Mouse (Mus musculus): ENCODE measurements at regions not wholly inside any gene's neighbourhood (a gene's known extent, or its start where the extent isn't known, plus 50 kb on each side); places are given as distances from the start of the nearest gene placed in this dataset.

- WGBS: 65% methylated on average over 2 of the region's 2 CpGs
- H3K36me3 ChIP-seq (ENCODE audit: insufficient read depth, low read length): no peaks in the 10 kb centered on the region
- no peak for ATAC-seq (ENCODE audit: low FRiP score, low TSS enrichment)
These were observed 374.1 kb upstream of the Kif2a start for GRCm38 (mm10) chr13:107396036-107396435.

GRCm38 (mm10) chr13:107394451-107394850 is 372.5 kb upstream of the Kif2a start:
- Histone ChIP-seq H3K9ac (replicated peaks; ENCODE audit: low read length) (no peak overlapping the region), H3K27me3 (ENCODE audit: insufficient read depth, low read length) (no peaks in the 10 kb centered on the region), H3K9me3 (ENCODE audit: low read length) (no peaks in the 10 kb centered on the region), H3K4me3 (ENCODE audit: low read length) (no peak overlapping the region), H3K36me3 (ENCODE audit: insufficient read depth, low read length) (no peaks in the 10 kb centered on the region), H3K27ac (ENCODE audit: low read length) (no peak overlapping the region), H3K4me1 (ENCODE audit: insufficient read depth, low read length) (no peaks in the 10 kb centered on the region), H3K4me2 (replicated peaks; ENCODE audit: low read depth, low read length) (no peak overlapping the region)
- no peak for ATAC-seq (ENCODE audit: low FRiP score, low TSS enrichment)
- WGBS: 50% methylated on average over 1 of the region's 1 CpGs

More at GRCm38 (mm10) chr13:107396036-107396435, 374.1 kb upstream of the Kif2a start:
- no peak overlapping the region for H3K4me3 ChIP-seq (ENCODE audit: low read length)
- H3K4me1 ChIP-seq (ENCODE audit: insufficient read depth, low read length): no peaks in the 10 kb centered on the region
- no peaks in the 10 kb centered on the region for H3K9me3 ChIP-seq (ENCODE audit: low read length)
- H3K27me3 ChIP-seq (ENCODE audit: insufficient read depth, low read length): no peaks in the 10 kb centered on the region
- no peak overlapping the region for H3K27ac ChIP-seq (ENCODE audit: low read length)
- no peak overlapping the region for H3K4me2 ChIP-seq (replicated peaks; ENCODE audit: low read depth, low read length)
- no peak overlapping the region for H3K9ac ChIP-seq (replicated peaks; ENCODE audit: low read length)

GRCm38 (mm10) chr13:107389535-107390150 is 367.7 kb upstream of the Kif2a start:
- Histone ChIP-seq H3K4me2 (replicated peaks; ENCODE audit: low read depth, low read length) (no peak overlapping the region), H3K4me3 (ENCODE audit: low read length) (no peak overlapping the region), H3K27me3 (ENCODE audit: insufficient read depth, low read length) (no peaks in the 10 kb centered on the region), H3K9me3 (ENCODE audit: low read length) (no peaks in the 10 kb centered on the region), H3K9ac (replicated peaks; ENCODE audit: low read length) (no peak overlapping the region), H3K36me3 (ENCODE audit: insufficient read depth, low read length) (no peaks in the 10 kb centered on the region), H3K27ac (ENCODE audit: low read length) (no peak overlapping the region), H3K4me1 (ENCODE audit: insufficient read depth, low read length) (no peaks in the 10 kb centered on the region)
- WGBS: 38% methylated on average over 4 of the region's 4 CpGs
- no peak for ATAC-seq (ENCODE audit: low FRiP score, low TSS enrichment)

- Histone ChIP-seq H3K9me3 (ENCODE audit: low read length) (no peaks in the 10 kb centered on the region), H3K27me3 (ENCODE audit: insufficient read depth, low read length) (no peaks in the 10 kb centered on the region), H3K27ac (ENCODE audit: low read length) (no peak overlapping the region), H3K4me2 (replicated peaks; ENCODE audit: low read depth, low read length) (no peak overlapping the region), H3K9ac (replicated peaks; ENCODE audit: low read length) (no peak overlapping the region), H3K36me3 (ENCODE audit: insufficient read depth, low read length) (no peaks in the 10 kb centered on the region), H3K4me1 (ENCODE audit: insufficient read depth, low read length) (no peaks in the 10 kb centered on the region), H3K4me3 (ENCODE audit: low read length) (no peak overlapping the region)
- 71% methylated on average over 3 of the region's 3 CpGs for WGBS
- no peak for ATAC-seq (ENCODE audit: low FRiP score, low TSS enrichment)
These were observed 367.1 kb upstream of the Kif2a start for GRCm38 (mm10) chr13:107389074-107389473.

GRCm38 (mm10) chr13:107378076-107378475 is 356.1 kb upstream of the Kif2a start:
- no peak overlapping the region for H3K27ac ChIP-seq (ENCODE audit: low read length)
- H3K27me3 ChIP-seq (ENCODE audit: insufficient read depth, low read length): no peaks in the 10 kb centered on the region
- ATAC-seq (ENCODE audit: low FRiP score, low TSS enrichment): no peak
- no peaks in the 10 kb centered on the region for H3K36me3 ChIP-seq (ENCODE audit: insufficient read depth, low read length)
- 74% methylated on average over 1 of the region's 1 CpGs for WGBS
- no peak overlapping the region for H3K4me2 ChIP-seq (replicated peaks; ENCODE audit: low read depth, low read length)
- H3K9ac ChIP-seq (replicated peaks; ENCODE audit: low read length): no peak overlapping the region
- no peaks in the 10 kb centered on the region for H3K4me1 ChIP-seq (ENCODE audit: insufficient read depth, low read length)
- H3K9me3 ChIP-seq (ENCODE audit: low read length): no peaks in the 10 kb centered on the region
- H3K4me3 ChIP-seq (ENCODE audit: low read length): no peak overlapping the region

- no peaks in the 10 kb centered on the region for H3K9me3 ChIP-seq (ENCODE audit: low read length)
- WGBS: 94% methylated on average over 3 of the region's 3 CpGs
- no peaks in the 10 kb centered on the region for H3K36me3 ChIP-seq (ENCODE audit: insufficient read depth, low read length)
- no peaks in the 10 kb centered on the region for H3K4me1 ChIP-seq (ENCODE audit: insufficient read depth, low read length)
- no peak overlapping the region for H3K9ac ChIP-seq (replicated peaks; ENCODE audit: low read length)
- H3K27ac ChIP-seq (ENCODE audit: low read length): no peak overlapping the region
- no peak overlapping the region for H3K4me2 ChIP-seq (replicated peaks; ENCODE audit: low read depth, low read length)
- no peaks in the 10 kb centered on the region for H3K27me3 ChIP-seq (ENCODE audit: insufficient read depth, low read length)
- no peak overlapping the region for H3K4me3 ChIP-seq (ENCODE audit: low read length)
- ATAC-seq (ENCODE audit: low FRiP score, low TSS enrichment): no peak
These were observed 350.7 kb upstream of the Kif2a start for GRCm38 (mm10) chr13:107372666-107373065.

GRCm38 (mm10) chr13:107371616-107372582 is 350.0 kb upstream of the Kif2a start:
- ATAC-seq (ENCODE audit: low FRiP score, low TSS enrichment): 0 out of 2 replicates have a peak, but pooled peaks have one; percentile 61
- peak overlapping the region; percentile 34 for H3K4me2 ChIP-seq (replicated peaks; ENCODE audit: low read depth, low read length)

GRCm38 (mm10) chr13:107367639-107368038 is 345.7 kb upstream of the Kif2a start:
- no peak for ATAC-seq (ENCODE audit: low FRiP score, low TSS enrichment)
- Histone ChIP-seq H3K27ac (ENCODE audit: low read length) (no peak overlapping the region), H3K27me3 (ENCODE audit: insufficient read depth, low read length) (no peaks in the 10 kb centered on the region), H3K4me1 (ENCODE audit: insufficient read depth, low read length) (no peaks in the 10 kb centered on the region), H3K4me3 (ENCODE audit: low read length) (no peak overlapping the region), H3K36me3 (ENCODE audit: insufficient read depth, low read length) (no peaks in the 10 kb centered on the region), H3K4me2 (replicated peaks; ENCODE audit: low read depth, low read length) (no peak overlapping the region), H3K9ac (replicated peaks; ENCODE audit: low read length) (no peak overlapping the region), H3K9me3 (ENCODE audit: low read length) (no peaks in the 10 kb centered on the region)
- 90% methylated on average over 9 of the region's 9 CpGs for WGBS

More at GRCm38 (mm10) chr13:107371616-107372582, 350.0 kb upstream of the Kif2a start:
- no peaks in the 10 kb centered on the region for H3K36me3 ChIP-seq (ENCODE audit: insufficient read depth, low read length)
- 43% methylated on average over 17 of the region's 17 CpGs for WGBS
- no peaks in the 10 kb centered on the region for H3K4me1 ChIP-seq (ENCODE audit: insufficient read depth, low read length)
- H3K4me3 ChIP-seq (ENCODE audit: low read length): no peak overlapping the region
- no peaks in the 10 kb centered on the region for H3K9me3 ChIP-seq (ENCODE audit: low read length)
- no peak overlapping the region for H3K27ac ChIP-seq (ENCODE audit: low read length)
- no peak overlapping the region for H3K9ac ChIP-seq (replicated peaks; ENCODE audit: low read length)
- H3K27me3 ChIP-seq (ENCODE audit: insufficient read depth, low read length): no peaks in the 10 kb centered on the region

- Histone ChIP-seq H3K36me3 (ENCODE audit: insufficient read depth, low read length) (no peaks in the 10 kb centered on the region), H3K9me3 (ENCODE audit: low read length) (no peaks in the 10 kb centered on the region), H3K27me3 (ENCODE audit: insufficient read depth, low read length) (no peaks in the 10 kb centered on the region), H3K27ac (ENCODE audit: low read length) (no peak overlapping the region), H3K4me2 (replicated peaks; ENCODE audit: low read depth, low read length) (no peak overlapping the region), H3K4me3 (ENCODE audit: low read length) (no peak overlapping the region), H3K4me1 (ENCODE audit: insufficient read depth, low read length) (no peaks in the 10 kb centered on the region), H3K9ac (replicated peaks; ENCODE audit: low read length) (no peak overlapping the region)
- no peak for ATAC-seq (ENCODE audit: low FRiP score, low TSS enrichment)
- WGBS: 80% methylated on average over 6 of the region's 6 CpGs
These were observed 343.8 kb upstream of the Kif2a start for GRCm38 (mm10) chr13:107365766-107366165.

- Histone ChIP-seq H3K4me1 (ENCODE audit: insufficient read depth, low read length) (no peaks in the 10 kb centered on the region), H3K9ac (replicated peaks; ENCODE audit: low read length) (no peak overlapping the region)
- WGBS: 84% methylated on average over 7 of the region's 7 CpGs
These were observed 343.3 kb upstream of the Kif2a start for GRCm38 (mm10) chr13:107365241-107365640.

More at GRCm38 (mm10) chr13:107365241-107365640, 343.3 kb upstream of the Kif2a start:
- no peak overlapping the region for H3K4me3 ChIP-seq (ENCODE audit: low read length)
- no peaks in the 10 kb centered on the region for H3K27me3 ChIP-seq (ENCODE audit: insufficient read depth, low read length)
- no peaks in the 10 kb centered on the region for H3K36me3 ChIP-seq (ENCODE audit: insufficient read depth, low read length)
- ATAC-seq (ENCODE audit: low FRiP score, low TSS enrichment): no peak
- H3K9me3 ChIP-seq (ENCODE audit: low read length): no peaks in the 10 kb centered on the region
- H3K4me2 ChIP-seq (replicated peaks; ENCODE audit: low read depth, low read length): no peak overlapping the region
- no peak overlapping the region for H3K27ac ChIP-seq (ENCODE audit: low read length)

Measured in kidney, embryonic 16.5 days (tissue).